In the genomic region with DNA sequence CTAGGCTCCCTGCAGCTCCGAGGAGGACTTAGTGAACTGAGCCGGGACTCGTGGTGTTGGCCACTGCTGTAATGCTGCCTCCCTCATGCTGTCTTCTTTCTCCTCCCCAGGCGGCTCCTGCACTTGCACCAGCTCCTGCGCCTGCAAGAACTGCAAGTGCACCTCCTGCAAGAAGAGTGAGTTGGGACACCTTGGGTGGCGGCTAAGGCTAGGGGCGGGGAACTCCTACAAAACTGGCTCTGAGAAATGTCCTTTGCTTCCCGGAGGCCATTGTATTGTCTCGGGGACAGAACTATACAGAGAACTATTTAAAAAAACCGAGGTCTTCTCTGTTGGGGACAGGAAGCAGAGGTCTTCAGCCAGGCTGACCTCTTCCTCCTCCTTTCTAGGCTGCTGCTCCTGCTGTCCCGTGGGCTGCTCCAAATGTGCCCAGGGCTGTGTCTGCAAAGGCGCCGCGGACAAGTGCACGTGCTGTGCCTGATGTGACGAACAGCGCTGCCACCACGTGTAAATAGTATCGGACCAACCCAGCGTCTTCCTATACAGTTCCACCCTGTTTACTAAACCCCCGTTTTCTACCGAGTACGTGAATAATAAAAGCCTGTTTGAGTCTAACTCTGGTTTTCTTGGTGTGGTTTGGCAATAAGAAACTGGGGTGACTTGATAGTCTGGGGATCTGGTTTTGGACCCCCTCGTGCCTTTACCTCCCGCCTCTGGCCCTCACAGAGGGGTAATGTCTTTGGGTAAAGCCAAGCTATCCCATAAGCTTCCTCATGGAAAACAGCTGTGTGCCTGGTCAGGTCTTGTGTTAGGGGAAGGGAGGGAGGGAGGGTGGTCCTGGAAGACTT, we compare ENCODE assay signal across 8 mouse cellular contexts. TPM values are rescaled to one million over a fixed set of nuclear protein-coding genes. Genes with fewer than 3 reads are reported as not detected.
DNase-seq lines count a peak whose midpoint lies in the region; ATAC-seq and TF ChIP-seq lines count a peak whose summit lies in the region.

No protein-coding gene starts in this region.

- H3K27me3 ChIP-seq in spleen, adult 2 months (ENCODE audit: control insufficient read depth, insufficient read depth, low read length): 0 out of 2 replicates have a peak, but pooled peaks cover 2% of the 10 kb centered on the region
- H3K27me3 ChIP-seq in hindbrain, embryonic 12.5 days: peaks cover 98% of the 10 kb centered on the region
- peaks cover 30% of the 10 kb centered on the region for H3K27me3 ChIP-seq in liver, embryonic 12.5 days (replicated peaks)
- no peaks in the 10 kb centered on the region for H3K27me3 ChIP-seq in small intestine, adult 2 months (ENCODE audit: control insufficient read depth, insufficient read depth, low read length)

- 0 out of 2 replicates have a peak overlapping the region, but pooled peaks have one; percentile 0 for H3K9ac ChIP-seq in hindbrain, embryonic 12.5 days
- H3K9ac ChIP-seq in liver, embryonic 12.5 days: peak overlapping the region; percentile 92

- H3K4me1 ChIP-seq in spleen, adult 2 months (ENCODE audit: control insufficient read depth, insufficient read depth, insufficient read length): peaks cover 5% of the 10 kb centered on the region
- peaks cover 25% of the 10 kb centered on the region for H3K4me1 ChIP-seq in hindbrain, embryonic 12.5 days
- H3K4me1 ChIP-seq in liver, embryonic 12.5 days: peaks cover 73% of the 10 kb centered on the region
- H3K4me1 ChIP-seq in small intestine, adult 2 months (ENCODE audit: control insufficient read depth, insufficient read depth, insufficient read length, low read length): peaks cover 5% of the 10 kb centered on the region

- DNase-seq in spleen, adult 2 months (ENCODE audit: low read depth in 1 of 2, low spot score in 2 of 2): no peak
- no peak for DNase-seq in spleen, adult 12 weeks (ENCODE audit: low spot score)
- peak; percentile 42 for DNase-seq in embryo, embryonic 9.5 days (ENCODE audit: extremely low spot score)
- no peak for DNase-seq in thymus, adult 18-20 months
- no peak for DNase-seq in MN1 (ENCODE audit: low spot score)

- 8% methylated on average over 25 of the region's 25 CpGs for WGBS in spleen, adult 2 months
- 2% methylated on average over 25 of the region's 25 CpGs for WGBS in hindbrain, embryonic 12.5 days
- 2% methylated on average over 25 of the region's 25 CpGs for WGBS in liver, embryonic 12.5 days (ENCODE audit: insufficient replicate concordance)
- WGBS in small intestine, adult 2 months: 3% methylated on average over 25 of the region's 25 CpGs

- H3K27ac ChIP-seq in spleen, adult 2 months (ENCODE audit: insufficient read depth, low read length): no peak overlapping the region
- H3K27ac ChIP-seq in hindbrain, embryonic 12.5 days: no peak overlapping the region
- H3K27ac ChIP-seq in liver, embryonic 12.5 days: peak overlapping the region; percentile 96
- H3K27ac ChIP-seq in small intestine, adult 2 months (ENCODE audit: insufficient read depth, low read depth, low read length): peak overlapping the region; percentile 84

- H3K4me3 ChIP-seq in spleen, adult 2 months (ENCODE audit: extremely low read depth, insufficient read depth, insufficient read length): peak overlapping the region; percentile 35; the same call in 1 of the 2 replicates
- H3K4me3 ChIP-seq in hindbrain, embryonic 12.5 days: peak overlapping the region; percentile 43
- H3K4me3 ChIP-seq in liver, embryonic 12.5 days: peak overlapping the region; percentile 75
- H3K4me3 ChIP-seq in small intestine, adult 2 months (ENCODE audit: low read depth, low read length): peak overlapping the region; percentile 72

- ATAC-seq in hindbrain, embryonic 12.5 days (ENCODE audit: low FRiP score): no peak
- no peak for ATAC-seq in liver, embryonic 12.5 days

- TF ChIP-seq CTCF in spleen, adult 2 months (IDR thresholded peaks at IDR 0.05; ENCODE audit: extremely low read depth, insufficient read depth, insufficient read length, insufficient replicate concordance): no peak
- TF ChIP-seq CTCF in small intestine, adult 2 months (IDR thresholded peaks at IDR 0.05; ENCODE audit: extremely low read depth, insufficient read length, insufficient replicate concordance, low read depth, low read length): no peak

- H3K4me2 ChIP-seq in hindbrain, embryonic 12.5 days (replicated peaks): peak overlapping the region; percentile 86
- H3K4me2 ChIP-seq in liver, embryonic 12.5 days: peak overlapping the region; percentile 90

- H3K36me3 ChIP-seq in spleen, adult 2 months (ENCODE audit: control insufficient read depth, insufficient read depth, low read length): no peaks in the 10 kb centered on the region
- no peaks in the 10 kb centered on the region for H3K36me3 ChIP-seq in hindbrain, embryonic 12.5 days
- H3K36me3 ChIP-seq in liver, embryonic 12.5 days: peaks cover 15% of the 10 kb centered on the region
- no peaks in the 10 kb centered on the region for H3K36me3 ChIP-seq in small intestine, adult 2 months (ENCODE audit: control insufficient read depth, insufficient read depth, low read length)

- TF ChIP-seq POLR2A in spleen, adult 2 months (IDR thresholded peaks at IDR 0.05; ENCODE audit: low read depth, low read length): no peak
- TF ChIP-seq POLR2A in small intestine, adult 2 months (IDR thresholded peaks at IDR 0.05; ENCODE audit: low read depth, low read length): no peak

- no peaks in the 10 kb centered on the region for H3K9me3 ChIP-seq in hindbrain, embryonic 12.5 days (replicated peaks)
- H3K9me3 ChIP-seq in liver, embryonic 12.5 days (replicated peaks): no peaks in the 10 kb centered on the region

RNA-seq across cellular contexts. Expression of a gene that starts 1.1 kb away (rescaled TPM):
- 325 and 535 TPM in 2 replicates for polyA plus RNA-seq in spleen, adult 2 months (2012; rRNA removed)
- 34.0 and 47.3 TPM in 2 replicates for polyA plus RNA-seq in hindbrain, embryonic 12.5 days (2016; fragmentation: Nextera tagmentation; extraction: Ambion mirVana)
- polyA plus RNA-seq in liver, embryonic 12.5 days (2016; fragmentation: Nextera tagmentation; extraction: Ambion mirVana): 3,299 and 3,537 TPM in 2 replicates
- 966 and 1,593 TPM in 2 replicates for polyA plus RNA-seq in small intestine, adult 2 months (2012; rRNA removed)

RNA-seq across cellular contexts. Expression of a gene that starts 7.5 kb away (rescaled TPM):
- 19.9 and 28.9 TPM in 2 replicates for polyA plus RNA-seq in spleen, adult 2 months (2012; rRNA removed)
- polyA plus RNA-seq in hindbrain, embryonic 12.5 days (2016; fragmentation: Nextera tagmentation; extraction: Ambion mirVana): 13.2 TPM in 2 replicates
- polyA plus RNA-seq in liver, embryonic 12.5 days (2016; fragmentation: Nextera tagmentation; extraction: Ambion mirVana): 1,025 and 1,037 TPM in 2 replicates
- 50.1 and 80.3 TPM in 2 replicates for polyA plus RNA-seq in small intestine, adult 2 months (2012; rRNA removed)

RNA-seq across cellular contexts. Expression of a gene that starts 27.5 kb away (rescaled TPM):
- polyA plus RNA-seq in spleen, adult 2 months (2012; rRNA removed): not detected in 2 replicates
- polyA plus RNA-seq in hindbrain, embryonic 12.5 days (2016; fragmentation: Nextera tagmentation; extraction: Ambion mirVana): 18.5 and 33.1 TPM in 2 replicates
- polyA plus RNA-seq in liver, embryonic 12.5 days (2016; fragmentation: Nextera tagmentation; extraction: Ambion mirVana): 0.42 and 0.45 TPM in 2 replicates
- 0.90 and 2.8 TPM in 2 replicates for polyA plus RNA-seq in small intestine, adult 2 months (2012; rRNA removed)

RNA-seq across cellular contexts. Expression of a gene that starts 34.4 kb away (rescaled TPM):
- 12.8 and 13.2 TPM in 2 replicates for polyA plus RNA-seq in spleen, adult 2 months (2012; rRNA removed)
- polyA plus RNA-seq in hindbrain, embryonic 12.5 days (2016; fragmentation: Nextera tagmentation; extraction: Ambion mirVana): 80.4 and 85.1 TPM in 2 replicates
- polyA plus RNA-seq in liver, embryonic 12.5 days (2016; fragmentation: Nextera tagmentation; extraction: Ambion mirVana): 74.6 and 77.0 TPM in 2 replicates
- 3.6 and 5.4 TPM in 2 replicates for polyA plus RNA-seq in small intestine, adult 2 months (2012; rRNA removed)

RNA-seq across cellular contexts. Expression of a gene that starts 42.9 kb away (rescaled TPM):
- not detected in 2 replicates for polyA plus RNA-seq in spleen, adult 2 months (2012; rRNA removed)
- polyA plus RNA-seq in hindbrain, embryonic 12.5 days (2016; fragmentation: Nextera tagmentation; extraction: Ambion mirVana): not detected in 2 replicates
- polyA plus RNA-seq in liver, embryonic 12.5 days (2016; fragmentation: Nextera tagmentation; extraction: Ambion mirVana): not detected in 2 replicates
- polyA plus RNA-seq in small intestine, adult 2 months (2012; rRNA removed): not detected in 2 replicates

Comparison
In these comparisons a context has a peak if more than half of its experiments do, and no peak if none do; other contexts are left out.
1. H3K27ac ChIP-seq: peak in liver, embryonic 12.5 days (single experiment) and small intestine, adult 2 months (single experiment); none in spleen, adult 2 months (single experiment) and hindbrain, embryonic 12.5 days (single experiment).
2. RNA of a gene that starts 7.5 kb away (polyA plus RNA-seq): 1,025 to 1,037 TPM in liver, embryonic 12.5 days; 50.1 to 80.3 TPM in small intestine, adult 2 months, 19.9 to 28.9 TPM in spleen, adult 2 months and 13.2 TPM in hindbrain, embryonic 12.5 days; every median in the first group is over 10 times any median in the second.
3. Peak in every context shown above with its lines, with median percentiles within 50 percentile points of each other: H3K4me3 ChIP-seq.